Mouse (Mus musculus): ENCODE results near the gene Gif.
A peak's percentile ranks its signal among the peaks of the same experiment; 100 is the strongest.

Gene Gif

GRCm38 (mm10) chr19:11747298-11747697 lies at the start of gene Gif:
Gif (plus strand) TSS chr19:11747554.
- DNase-seq (ENCODE audit: low spot score) = no peak

- DNase-seq (ENCODE audit: low spot score) = no peak
These were observed 49.0 kb upstream of the Gif start for GRCm38 (mm10) chr19:11698342-11698741.

GRCm38 (mm10) chr19:11712451-11712850 lies 34.9 kb upstream of the Gif start:
- no peak for DNase-seq (ENCODE audit: low spot score)

GRCm38 (mm10) chr19:11720071-11720470 lies 27.3 kb upstream of the Gif start:
- no peak for DNase-seq (ENCODE audit: low spot score)

GRCm38 (mm10) chr19:11723870-11724269 lies 23.5 kb upstream of the Gif start:
- no peak for DNase-seq (ENCODE audit: low spot score)

- DNase-seq (ENCODE audit: low spot score) = no peak
These were observed 23.1 kb upstream of the Gif start for GRCm38 (mm10) chr19:11724275-11724674.

GRCm38 (mm10) chr19:11725915-11726314 lies 21.4 kb upstream of the Gif start:
- DNase-seq (ENCODE audit: low spot score) = no peak

GRCm38 (mm10) chr19:11727304-11727703 lies 20.1 kb upstream of the Gif start:
- DNase-seq (ENCODE audit: low spot score) = no peak

- DNase-seq (ENCODE audit: low spot score) = no peak
These were observed 17.1 kb upstream of the Gif start for GRCm38 (mm10) chr19:11730278-11730677.

GRCm38 (mm10) chr19:11736455-11736854 lies 10.9 kb upstream of the Gif start:
- DNase-seq (ENCODE audit: low spot score) = no peak

GRCm38 (mm10) chr19:11745680-11746079 lies 1.7 kb upstream of the Gif start:
- DNase-seq (ENCODE audit: low spot score) = no peak

- DNase-seq (ENCODE audit: low spot score) = no peak
These were observed 17.7 kb downstream of the Gif start for GRCm38 (mm10) chr19:11765059-11765458.

- no peak for DNase-seq (ENCODE audit: low spot score)
These were observed 19.1 kb downstream of the Gif start for GRCm38 (mm10) chr19:11766413-11766812.

GRCm38 (mm10) chr19:11768163-11768562 lies 20.8 kb downstream of the Gif start:
- DNase-seq (ENCODE audit: low spot score) = peak; percentile 10

- no peak for DNase-seq (ENCODE audit: low spot score)
These were observed 22.0 kb downstream of the Gif start for GRCm38 (mm10) chr19:11769257-11769920.

GRCm38 (mm10) chr19:11770205-11770892 lies 23.0 kb downstream of the Gif start, which contains the start of gene Mrpl16:
Mrpl16 (plus strand) TSS chr19:11770391.
- peak; percentile 87 for DNase-seq (ENCODE audit: low spot score)

- peak; percentile 62 for DNase-seq (ENCODE audit: low spot score)
These were observed 30.0 kb downstream of the Gif start for GRCm38 (mm10) chr19:11777191-11777865.

- no peak for DNase-seq (ENCODE audit: low spot score)
These were observed 38.2 kb downstream of the Gif start for GRCm38 (mm10) chr19:11785409-11786154.

- DNase-seq (ENCODE audit: low spot score) = no peak
These were observed 40.5 kb downstream of the Gif start for GRCm38 (mm10) chr19:11787826-11788225.

- DNase-seq (ENCODE audit: low spot score) = no peak
These were observed 41.5 kb downstream of the Gif start for GRCm38 (mm10) chr19:11788876-11789275.

- DNase-seq (ENCODE audit: low spot score) = no peak
These were observed 44.5 kb downstream of the Gif start for GRCm38 (mm10) chr19:11791825-11792224.

GRCm38 (mm10) chr19:11793741-11794359 lies 46.5 kb downstream of the Gif start:
- no peak for DNase-seq (ENCODE audit: low spot score)
